Mouse (Mus musculus): ENCODE results near the gene Fcrl5.

- TF ChIP-seq CTCF (conservative IDR thresholded peaks at IDR 0.05; ENCODE audit: low read length) (no peak), NANOG (IDR thresholded peaks at IDR 0.05; ENCODE audit: borderline replicate concordance, low read length) (no peak), POU5F1 (IDR thresholded peaks at IDR 0.05; ENCODE audit: borderline replicate concordance, low read length) (no peak)
These were observed 82.9 kb downstream of the Fcrl5 start for GRCm38 (mm10) chr3:87518425-87518824.

Data from E14TG2a.4 (cell line).